Mouse (Mus musculus): Measurements from ENCODE around the gene 1700009N14Rik.

Gene 1700009N14Rik

DNA sequence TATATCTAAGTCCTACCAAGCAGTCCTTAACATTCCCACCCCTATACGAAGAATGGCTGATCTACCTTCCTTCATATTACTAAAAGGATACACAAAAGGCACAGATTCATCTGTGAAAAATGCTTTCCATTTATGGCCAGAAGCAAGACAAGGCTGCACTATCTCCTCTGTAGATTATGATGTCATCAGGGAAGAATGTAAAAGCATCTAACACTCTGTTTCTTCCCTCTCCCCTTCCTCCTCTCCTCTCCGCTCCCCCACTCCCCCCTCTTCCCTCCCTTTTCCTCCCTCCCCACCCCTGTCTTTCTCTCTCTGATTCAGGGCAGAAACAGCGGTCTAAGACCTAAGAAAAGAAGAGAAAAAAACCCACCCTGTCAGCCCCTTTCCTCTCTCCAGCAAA lies at the start of gene 1700009N14Rik:
TSS of gene 1700009N14Rik (plus strand) at position 227 of the 400 bp plus-strand sequence.
- DNase-seq (ENCODE audit: low spot score in 2 of 2): no peak

DNA sequence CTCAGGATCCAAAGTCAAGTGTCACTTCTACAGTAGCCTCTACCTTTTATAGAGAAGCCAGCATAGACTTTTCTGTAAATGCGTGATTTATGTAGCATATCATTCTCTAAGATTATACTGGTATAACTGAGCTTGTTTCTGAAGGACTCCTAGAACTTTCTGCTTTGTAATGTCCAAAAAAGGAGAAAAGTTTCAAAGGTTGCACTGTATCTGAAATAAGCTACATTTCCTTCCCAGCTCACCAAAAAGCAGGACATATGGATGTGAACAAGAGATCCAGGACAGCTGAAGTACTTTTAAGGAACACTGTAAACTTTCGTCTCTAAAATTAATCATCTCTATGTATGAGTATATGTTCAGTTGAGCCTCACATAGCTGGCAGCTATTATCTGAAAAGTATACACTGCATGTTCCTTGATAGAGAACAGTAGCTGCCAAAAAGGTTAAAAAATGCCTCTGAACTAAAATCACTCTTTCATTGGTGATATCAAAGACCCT lies 12.2 kb upstream of the 1700009N14Rik start:
- no peak for DNase-seq (ENCODE audit: low spot score in 2 of 2)

DNA sequence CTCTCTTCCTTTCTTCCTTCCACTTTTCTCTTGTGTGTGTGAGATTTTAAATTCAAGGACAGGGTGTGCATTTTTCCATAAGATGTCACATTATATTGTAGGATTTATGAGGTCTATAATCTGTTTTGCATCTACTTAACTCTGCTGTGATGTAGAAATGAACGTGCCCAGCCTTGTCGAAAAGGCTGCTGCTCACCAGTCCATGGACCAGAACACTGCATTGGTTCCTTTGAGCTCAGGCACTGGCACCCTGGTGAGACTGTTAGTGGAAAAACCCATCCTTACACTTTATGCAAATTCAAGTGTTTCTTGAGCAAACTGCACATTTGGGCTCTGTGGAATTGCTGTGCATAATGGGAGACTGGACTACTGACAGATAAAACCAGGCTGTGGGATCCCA lies 24.2 kb downstream of the 1700009N14Rik start:
- no peak for DNase-seq (ENCODE audit: low spot score in 2 of 2)

DNA sequence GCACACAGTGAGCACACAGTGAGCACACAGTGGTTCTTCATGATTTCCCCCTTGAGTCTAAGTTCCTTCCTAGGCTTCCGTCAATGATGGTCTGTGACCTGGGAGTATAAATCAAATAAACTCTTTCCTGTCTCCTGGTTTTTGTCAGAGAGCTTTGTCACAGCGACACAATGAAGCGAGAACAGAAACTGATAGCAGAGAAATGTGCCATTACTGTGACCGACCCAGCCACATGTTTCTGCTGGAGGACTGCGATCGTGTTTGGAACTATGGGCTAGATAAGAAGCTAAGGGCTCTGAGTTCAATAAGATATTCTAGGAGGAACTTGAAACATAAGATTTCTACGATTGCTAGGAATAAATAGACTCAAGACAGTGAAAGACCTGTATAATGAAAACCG lies 36.3 kb downstream of the 1700009N14Rik start:
- no peak for DNase-seq (ENCODE audit: low spot score in 2 of 2)

DNA sequence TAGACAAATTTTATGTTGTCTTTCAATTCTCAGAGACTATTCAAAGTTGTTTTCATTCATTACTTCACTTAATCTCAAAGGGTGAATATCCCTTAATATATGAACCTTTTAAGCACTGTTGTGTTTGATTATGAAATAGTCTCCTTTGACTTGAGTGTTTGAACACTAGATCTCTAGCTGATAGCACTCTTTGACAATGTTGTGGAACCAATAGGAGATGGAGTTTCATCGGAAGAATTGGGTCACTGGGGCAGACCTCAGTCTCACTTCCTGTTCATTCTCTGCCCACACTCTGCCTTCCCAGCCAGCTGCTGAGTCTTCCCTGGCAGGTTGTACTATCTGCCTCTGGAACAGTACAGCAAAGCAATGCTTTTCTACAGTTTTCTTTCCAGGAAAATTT lies 43.5 kb downstream of the 1700009N14Rik start:
- no peak for DNase-seq (ENCODE audit: low spot score in 2 of 2)

DNA sequence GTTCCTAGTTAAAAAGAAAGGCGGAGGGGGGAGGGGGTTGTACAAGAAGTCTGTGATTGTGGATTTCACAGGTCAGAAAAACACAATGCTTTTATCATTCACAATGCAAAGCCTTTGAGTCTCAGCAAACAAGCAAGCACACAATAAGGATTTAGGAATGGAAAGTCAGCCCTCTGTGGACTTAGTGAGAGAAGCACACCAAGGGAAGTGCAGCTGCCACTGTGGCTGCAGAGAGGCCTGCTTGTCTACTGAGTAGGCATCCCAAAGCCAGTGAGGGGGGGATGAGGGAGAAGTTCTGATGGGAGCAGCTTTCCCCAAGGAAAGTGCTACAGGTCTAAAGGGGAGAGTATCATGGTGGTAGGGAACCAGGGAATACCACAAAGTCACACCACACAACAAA lies 45.8 kb downstream of the 1700009N14Rik start:
- no peak for DNase-seq (ENCODE audit: low spot score in 2 of 2)

Measured in urinary bladder, postnatal 4 days (tissue).